Mouse (Mus musculus) effector memory CD4-positive, alpha-beta T cell, adult 7 months (primary cell): Measurements from ENCODE around the gene Unc13a. TPM values are rescaled to one million over a fixed set of nuclear protein-coding genes. Genes with fewer than 3 reads are reported as not detected.

ENCODE experiments used
- polyA plus RNA-seq: library from polyadenylated mRNA; unstranded; fragments of 100-300 nt; shearing (Covaris generic); gene quantifications from one replicate; pipeline ENCODE4 v1.2.1, GENCODE M21; 2017

Gene Unc13a
- polyA plus RNA-seq, result not detected

GRCm38 (mm10) chr8:71671549-71671965, at the start of gene Unc13a:
Unc13a (minus strand) TSS chr8:71671757.

GRCm38 (mm10) chr8:71701414-71702086, 30.0 kb upstream of the Unc13a start, which contains the start of gene B3gnt3:
B3gnt3 (minus strand) TSS chr8:71701789.

GRCm38 (mm10) chr8:71689028-71689427, 17.5 kb upstream of the Unc13a start, which contains the start of gene Insl3:
Insl3 (plus strand) TSS chr8:71689214.

GRCm38 (mm10) chr8:71676020-71676741, 4.6 kb upstream of the Unc13a start, which contains the start of gene Jak3:
Jak3 (plus strand) TSS chr8:71676296.

GRCm38 (mm10) chr8:71610822-71611651, 60.5 kb downstream of the Unc13a start, which contains the start of gene Colgalt1:
Colgalt1 (plus strand) TSS chr8:71610998.

GRCm38 (mm10) chr8:71597451-71597850, 74.1 kb downstream of the Unc13a start, which contains the start of gene Fam129c:
Fam129c (plus strand) TSS chr8:71597648.

GRCm38 (mm10) chr8:71591471-71592373, 79.8 kb downstream of the Unc13a start, which contains the start of gene Pgls:
Pgls (plus strand) TSS chr8:71592176.

Other genes with a start within 250 kb of the Unc13a start
- 112 TPM for gene Abhd8, start 208.1 kb downstream of the Unc13a start, polyA plus RNA-seq
- gene Mrpl34, start 206.8 kb downstream of the Unc13a start, polyA plus RNA-seq, result 21.5 TPM
- 143 TPM for gene Dda1, start 202.6 kb downstream of the Unc13a start, polyA plus RNA-seq
- 16.6 TPM for gene Ano8, start 185.8 kb downstream of the Unc13a start, polyA plus RNA-seq
- gene Gtpbp3, start 183.7 kb downstream of the Unc13a start, polyA plus RNA-seq, result 6.5 TPM
- gene Plvap, start 160.0 kb downstream of the Unc13a start, polyA plus RNA-seq, result not detected
- gene Ccdc194, start 146.0 kb downstream of the Unc13a start, polyA plus RNA-seq, result not detected
- gene Bst2, start 134.3 kb downstream of the Unc13a start, polyA plus RNA-seq, result 108 TPM
- gene Mvb12a, start 128.8 kb downstream of the Unc13a start, polyA plus RNA-seq, result 65.2 TPM
- 13.9 TPM for gene Tmem221, start 112.9 kb downstream of the Unc13a start, polyA plus RNA-seq
- gene Nxnl1, start 105.2 kb downstream of the Unc13a start, polyA plus RNA-seq, result 1.9 TPM
- 16.1 TPM for gene Slc27a1, start 102.9 kb downstream of the Unc13a start, polyA plus RNA-seq
- 66.7 TPM for gene Pgls, start 79.6 kb downstream of the Unc13a start, polyA plus RNA-seq
- 2.7 TPM for gene Fam129c, start 74.1 kb downstream of the Unc13a start, polyA plus RNA-seq
- gene Colgalt1, start 60.8 kb downstream of the Unc13a start, polyA plus RNA-seq, result 30.3 TPM
- 72.8 TPM for gene Jak3, start 4.5 kb upstream of the Unc13a start, polyA plus RNA-seq
- 17.5 TPM for gene Insl3, start 17.5 kb upstream of the Unc13a start, polyA plus RNA-seq
- gene B3gnt3, start 30.0 kb upstream of the Unc13a start, polyA plus RNA-seq, result 2.9 TPM
- gene Fcho1, start 54.0 kb upstream of the Unc13a start, polyA plus RNA-seq, result 169 TPM
- gene Zfp709, start 210.3 kb upstream of the Unc13a start, polyA plus RNA-seq, result 1.7 TPM
- gene Zfp882, start 236.9 kb upstream of the Unc13a start, polyA plus RNA-seq, result 3.0 TPM
- gene Zfp617, start 236.9 kb upstream of the Unc13a start, polyA plus RNA-seq, result 8.9 TPM